Mouse (Mus musculus): ENCODE results near the gene Gabpb2.

GRCm38 (mm10) chr3:95142617-95143011 lies 75.1 kb downstream of the Gabpb2 start:
- TF ChIP-seq POLR2A (IDR thresholded peaks at IDR 0.05; ENCODE audit: insufficient read depth, low read depth, low read length): 0 out of 2 replicates have a peak, but pooled peaks have one; percentile 17
- TF ChIP-seq CTCF (IDR thresholded peaks at IDR 0.05): peak; percentile 99
- TF ChIP-seq EP300 (IDR thresholded peaks at IDR 0.05; ENCODE audit: insufficient read depth, low read depth, low read length): peak; percentile 91

Measured in heart, adult 2 months (tissue).